Mouse (Mus musculus) forebrain, embryonic 16.5 days (tissue): ENCODE results near the gene Tbc1d9. TPM values are rescaled to one million over a fixed set of nuclear protein-coding genes. Genes with fewer than 3 reads are reported as not detected.

Experiments used
- ATAC-seq: fragments of 200-750 bp; cut with Nextera tagmentation; 2 replicates; pipeline ENCODE4 v1.8.0; 2017; ENCODE audit warnings: mild to moderate bottlenecking, moderate library complexity
- H3K27ac ChIP-seq: fragments of 300-500 bp; sonication (generic); 2 replicates; pipeline ENCODE4 v1.5.1; 2014; ENCODE audit warnings: low read length, control low read depth
- H3K27me3 ChIP-seq: fragments of 300-500 bp; sonication (generic); replicated peaks from 2 replicates; pipeline ENCODE4 v1.6.1; 2014; ENCODE audit warnings: low read length; ENCODE audit not compliant: control insufficient read depth, insufficient read depth
- H3K36me3 ChIP-seq: fragments of 300-500 bp; sonication (generic); 2 replicates; pipeline ENCODE4 v1.6.1; 2014; ENCODE audit not compliant: control insufficient read depth, insufficient read depth
- H3K4me1 ChIP-seq: fragments of 300-500 bp; sonication (generic); replicated peaks from 2 replicates; pipeline ENCODE4 v1.6.1; 2014; ENCODE audit warnings: low read length; ENCODE audit not compliant: control insufficient read depth, insufficient read depth
- H3K4me2 ChIP-seq: fragments of 300-500 bp; sonication (generic); 2 replicates; pipeline ENCODE4 v1.6.1; 2014; ENCODE audit warnings: mild to moderate bottlenecking, low read length, control low read depth
- H3K4me3 ChIP-seq: fragments of 300-500 bp; sonication (generic); replicated peaks from 2 replicates; pipeline ENCODE4 v1.5.1; 2014; ENCODE audit warnings: mild to moderate bottlenecking, low read length, control low read depth
- H3K9ac ChIP-seq: fragments of 300-500 bp; sonication (generic); replicated peaks from 2 replicates; pipeline ENCODE4 v1.6.1; 2014; ENCODE audit warnings: low read depth, low read length, control low read depth
- H3K9me3 ChIP-seq: fragments of 300-500 bp; sonication (generic); 2 replicates; pipeline ENCODE4 v1.6.1; 2016; ENCODE audit warnings: low read length; ENCODE audit not compliant: control insufficient read depth
- WGBS: fragments of 180-500 bp; shearing (Covaris S2); extraction: QIAGEN DNeasy Blood & Tissue Kit; methylation state at CpG from one replicate; pipeline ENCODE4 v1.1.7; 2014; 5-methylcytosine and 5-hydroxymethylcytosine counted together
- polyA plus RNA-seq: library from polyadenylated mRNA; unstranded; fragments of >200 nt; fragmentation: Nextera tagmentation; extraction: Ambion mirVana; gene quantifications from 2 replicates; pipeline ENCODE4 v1.2.1, GENCODE M21; 2015

Gene Tbc1d9
- polyA plus RNA-seq, 1 experiment from 2014 or later: 15.1 TPM

DNA sequence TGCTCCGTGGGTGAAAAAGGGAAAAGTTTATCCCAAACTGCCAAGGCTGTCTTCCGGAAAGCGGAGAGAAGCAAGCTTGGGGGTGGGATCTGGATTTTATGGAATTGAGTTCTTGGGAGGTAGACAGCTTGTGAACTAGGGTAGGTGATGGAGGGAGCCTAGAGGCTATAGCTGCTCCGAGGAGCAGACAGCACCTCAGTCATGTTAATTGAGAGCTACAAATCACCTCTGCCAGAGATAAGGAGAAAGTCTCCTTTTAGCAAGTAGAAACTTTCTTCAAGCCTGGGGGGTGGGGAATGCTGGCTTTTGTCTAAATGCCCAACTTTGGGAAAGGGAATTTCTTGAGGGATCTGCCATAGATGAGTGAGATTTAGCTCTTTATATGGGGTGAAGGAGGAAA is 10.0 kb upstream of the Tbc1d9 start:
- H3K9me3 ChIP-seq: no peaks in the 10 kb centered on the region
- H3K4me2 ChIP-seq: no peak overlapping the region
- no peaks in the 10 kb centered on the region for H3K4me1 ChIP-seq
- H3K4me3 ChIP-seq: no peak overlapping the region
- H3K36me3 ChIP-seq: no peaks in the 10 kb centered on the region
- no peaks in the 10 kb centered on the region for H3K27me3 ChIP-seq
- H3K9ac ChIP-seq: no peak overlapping the region
- H3K27ac ChIP-seq: no peak overlapping the region
- 50% methylated on average over 4 of the region's 4 CpGs for WGBS
- ATAC-seq: no peak

DNA sequence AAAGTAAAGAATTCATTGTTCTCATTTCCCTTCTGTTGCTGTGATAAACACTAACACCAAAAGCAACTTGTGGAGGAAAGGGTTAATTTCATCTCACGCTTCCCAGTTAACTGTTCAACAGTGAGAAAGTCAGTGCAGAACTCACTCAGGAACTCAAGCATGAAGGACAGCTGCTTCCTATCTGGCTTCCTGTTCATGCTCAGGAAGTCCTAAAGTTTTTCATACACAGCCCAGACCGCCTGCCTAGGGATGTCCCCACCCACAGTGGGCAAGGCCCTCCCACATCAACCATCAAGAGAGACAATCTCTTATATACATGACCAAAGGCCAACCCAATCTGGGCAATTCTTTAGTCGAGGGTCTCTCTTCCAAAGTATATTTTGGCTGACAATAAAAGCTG is 6.2 kb upstream of the Tbc1d9 start:
- H3K9me3 ChIP-seq: no peaks in the 10 kb centered on the region
- WGBS: 82% methylated on average over 3 of the region's 3 CpGs
- H3K9ac ChIP-seq: no peak overlapping the region
- H3K27me3 ChIP-seq: no peaks in the 10 kb centered on the region
- no peak overlapping the region for H3K4me3 ChIP-seq
- no peak overlapping the region for H3K4me2 ChIP-seq
- no peaks in the 10 kb centered on the region for H3K4me1 ChIP-seq
- H3K36me3 ChIP-seq: no peaks in the 10 kb centered on the region
- H3K27ac ChIP-seq: no peak overlapping the region
- ATAC-seq: no peak

DNA sequence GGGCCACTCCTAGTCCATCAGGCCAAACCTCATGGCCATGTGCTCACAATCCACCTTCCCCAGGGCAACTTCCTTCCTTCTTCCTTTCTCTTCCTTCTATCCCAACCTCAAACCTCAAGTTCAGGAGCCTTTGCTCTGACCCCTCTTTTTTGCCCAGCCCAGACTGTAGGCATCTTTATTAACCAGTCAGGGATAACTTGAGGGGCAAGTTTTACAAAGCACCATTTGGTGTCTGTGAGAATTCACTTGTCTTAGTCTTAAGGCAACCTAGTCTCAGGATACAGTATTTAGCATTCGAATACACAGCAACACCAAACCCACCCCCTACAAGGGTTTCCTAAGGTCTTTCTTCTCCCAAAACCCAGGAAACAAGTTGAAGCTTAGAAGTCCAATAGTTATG is 5.5 kb upstream of the Tbc1d9 start:
- ATAC-seq: no peak
- H3K36me3 ChIP-seq: no peaks in the 10 kb centered on the region
- no peaks in the 10 kb centered on the region for H3K27me3 ChIP-seq
- H3K4me3 ChIP-seq: no peak overlapping the region
- H3K9me3 ChIP-seq: no peaks in the 10 kb centered on the region
- H3K4me2 ChIP-seq: no peak overlapping the region
- no peak overlapping the region for H3K9ac ChIP-seq
- no peak overlapping the region for H3K27ac ChIP-seq
- WGBS: 66% methylated on average over 1 of the region's 1 CpGs
- H3K4me1 ChIP-seq: peaks cover 2% of the 10 kb centered on the region; the same call in 1 of the 2 replicates

DNA sequence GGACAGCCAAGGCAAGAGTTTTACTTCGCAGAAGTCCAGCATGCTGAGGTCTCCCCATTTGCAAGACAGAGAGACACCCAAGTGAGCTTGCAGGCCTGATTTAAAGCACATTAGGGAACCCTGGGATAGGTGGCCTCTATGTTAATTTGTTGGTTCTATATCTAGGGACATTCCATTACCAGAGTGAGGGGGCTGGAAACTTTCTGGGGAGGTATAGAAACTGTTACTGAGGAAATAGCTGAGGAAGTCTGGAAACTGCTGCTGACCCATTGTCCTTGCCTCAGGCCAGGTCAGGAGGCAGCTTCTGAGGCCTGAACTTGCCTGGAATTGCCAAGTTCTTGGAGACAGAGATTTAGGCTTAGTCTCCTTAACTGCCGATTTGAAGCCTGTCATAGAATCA is 4.5 kb upstream of the Tbc1d9 start:
- Histone ChIP-seq H3K27ac (no peak overlapping the region), H3K27me3 (no peaks in the 10 kb centered on the region), H3K9ac (no peak overlapping the region), H3K9me3 (no peaks in the 10 kb centered on the region), H3K4me3 (no peak overlapping the region), H3K4me1 (peaks cover 6% of the 10 kb centered on the region; the same call in 1 of the 2 replicates), H3K4me2 (no peak overlapping the region), H3K36me3 (no peaks in the 10 kb centered on the region)
- no peak for ATAC-seq
- 67% methylated on average over 2 of the region's 2 CpGs for WGBS

DNA sequence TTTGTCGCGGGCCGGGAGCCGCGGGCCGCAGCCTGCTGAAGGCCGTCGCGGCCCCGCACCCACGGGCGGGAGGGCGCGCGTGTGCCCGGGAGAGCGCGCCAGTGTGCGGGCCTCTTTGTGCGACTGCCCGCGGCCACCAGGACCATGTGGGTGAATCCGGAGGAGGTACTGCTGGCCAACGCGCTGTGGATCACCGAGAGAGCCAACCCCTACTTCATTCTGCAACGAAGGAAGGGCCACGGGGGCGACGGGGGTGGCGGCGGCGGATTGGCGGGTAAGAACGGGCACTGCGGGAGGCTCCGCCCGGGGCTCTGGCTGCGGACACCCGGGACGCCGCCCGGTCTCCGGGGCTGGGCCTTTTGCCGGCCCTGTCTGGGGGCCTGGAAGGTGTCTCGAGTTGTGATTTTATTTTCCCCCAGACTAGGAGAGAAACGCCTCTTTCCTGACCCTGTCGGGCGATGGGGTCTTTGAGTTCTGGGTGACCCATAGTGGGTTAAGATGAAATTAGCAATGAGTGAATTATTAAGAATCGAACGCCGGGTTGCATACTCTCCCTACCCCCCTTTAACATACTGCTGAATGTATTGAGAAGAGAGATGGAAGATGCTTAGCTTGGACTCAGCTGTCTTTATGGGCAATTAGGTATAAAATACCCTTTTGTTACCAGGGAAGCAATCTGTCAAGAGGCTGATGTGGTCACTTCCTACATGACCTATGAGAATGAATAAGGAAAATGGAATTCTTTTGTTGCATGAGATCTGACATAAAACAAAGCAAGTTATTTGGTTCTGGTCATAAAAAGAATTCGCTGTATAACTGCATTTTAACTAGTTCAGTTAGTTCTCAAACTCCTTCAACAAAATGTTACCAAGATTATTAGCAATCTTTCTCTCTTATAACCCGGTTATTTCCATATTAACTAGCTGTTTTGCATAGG is 1.0 kb downstream of the Tbc1d9 start, which contains the start of gene Gm10645:
Gene Gm10645 (minus strand): TSS at position 240 of the 937 bp plus-strand sequence.
- Histone ChIP-seq H3K4me2 (peak within 1 kb of the TSS; percentile 55), H3K27ac (peak within 1 kb of the TSS; percentile 90), H3K9ac (peak within 1 kb of the TSS; percentile 96), H3K4me1 (peaks cover 15% of the 10 kb centered on the region), H3K4me3 (peak within 1 kb of the TSS; percentile 91), H3K27me3 (no peaks in the 10 kb centered on the region), H3K36me3 (no peaks in the 10 kb centered on the region), H3K9me3 (no peaks in the 10 kb centered on the region)
- peak; percentile 69 for ATAC-seq
- 1% methylated on average over 52 of the region's 54 CpGs for WGBS

DNA sequence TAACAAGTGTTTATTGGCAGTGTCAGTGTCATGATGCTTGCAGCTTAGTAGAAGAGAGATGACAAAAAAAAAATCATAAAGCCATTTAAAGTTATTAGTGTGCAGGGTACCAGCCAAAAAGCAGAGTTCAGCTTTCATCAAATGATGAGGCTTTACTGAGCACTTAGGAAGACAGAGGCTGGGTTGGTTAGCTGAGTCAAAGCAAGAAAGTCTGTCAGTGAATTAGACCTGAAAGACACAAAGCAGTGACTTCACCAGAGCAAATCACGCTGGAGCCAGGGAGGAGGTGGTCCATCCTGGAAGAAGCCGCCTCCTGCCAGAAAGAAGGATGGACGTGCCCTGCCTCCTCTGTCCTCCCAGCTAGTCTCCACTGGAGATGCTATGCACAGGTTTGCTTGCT is 2.8 kb downstream of the Tbc1d9 start:
- Histone ChIP-seq H3K9ac (peak overlapping the region; percentile 27; the same call in 1 of the 2 replicates), H3K4me1 (peaks cover 15% of the 10 kb centered on the region), H3K9me3 (no peaks in the 10 kb centered on the region), H3K4me2 (peak overlapping the region; percentile 55), H3K27ac (no peak overlapping the region), H3K4me3 (peak overlapping the region; percentile 91), H3K27me3 (no peaks in the 10 kb centered on the region), H3K36me3 (no peaks in the 10 kb centered on the region)
- 48% methylated on average over 3 of the region's 3 CpGs for WGBS
- ATAC-seq: no peak

DNA sequence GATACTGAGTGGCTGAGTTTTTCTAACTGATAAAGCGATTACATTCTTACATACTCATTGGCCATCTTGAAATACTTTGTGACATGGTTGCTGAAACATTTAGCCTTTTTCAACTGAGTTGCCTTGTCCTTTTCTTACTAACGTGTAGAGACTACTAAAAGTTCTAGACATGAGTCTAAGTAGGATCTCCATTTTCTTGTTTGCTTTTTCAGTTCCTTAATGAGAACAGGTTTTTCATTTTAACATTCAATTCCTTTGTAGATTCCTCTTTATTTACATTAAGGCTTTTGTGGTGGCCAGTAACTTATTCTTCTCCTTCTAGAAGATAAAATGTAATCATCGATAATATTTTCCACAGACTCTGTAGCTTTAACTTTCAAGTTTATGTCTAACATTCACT is 4.0 kb downstream of the Tbc1d9 start:
- WGBS: 89% methylated on average over 3 of the region's 3 CpGs

DNA sequence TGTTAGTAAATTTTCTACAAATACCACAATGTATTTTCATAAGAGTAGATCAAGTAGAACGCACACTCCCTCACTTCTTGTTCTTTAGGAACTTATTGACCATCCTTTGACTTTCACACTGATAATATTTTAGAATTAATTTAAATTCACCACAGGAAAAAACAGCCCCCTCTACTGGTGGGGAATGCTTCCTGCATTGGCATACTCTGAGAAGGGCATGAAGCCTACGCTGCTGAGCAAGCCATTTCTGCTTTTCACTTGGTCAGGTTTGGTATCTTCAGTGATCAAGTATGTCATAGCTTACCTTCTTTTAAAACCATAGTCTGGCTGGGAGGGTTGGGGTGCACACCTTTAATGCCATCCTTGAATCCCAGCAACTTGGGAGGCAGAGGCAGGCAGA is 4.6 kb downstream of the Tbc1d9 start:
- Histone ChIP-seq H3K4me1 (peaks cover 12% of the 10 kb centered on the region), H3K4me2 (no peak overlapping the region), H3K4me3 (no peak overlapping the region), H3K27me3 (no peaks in the 10 kb centered on the region), H3K9me3 (no peaks in the 10 kb centered on the region), H3K36me3 (no peaks in the 10 kb centered on the region), H3K9ac (no peak overlapping the region), H3K27ac (no peak overlapping the region)
- ATAC-seq: no peak
- WGBS: 91% methylated on average over 2 of the region's 2 CpGs

More for the DNA sequence above, 4.0 kb downstream of the Tbc1d9 start:
- peaks cover 15% of the 10 kb centered on the region for H3K4me1 ChIP-seq
- H3K4me2 ChIP-seq: no peak overlapping the region
- no peaks in the 10 kb centered on the region for H3K27me3 ChIP-seq
- H3K36me3 ChIP-seq: no peaks in the 10 kb centered on the region
- H3K9me3 ChIP-seq: no peaks in the 10 kb centered on the region
- no peak for ATAC-seq
- no peak overlapping the region for H3K4me3 ChIP-seq
- H3K27ac ChIP-seq: no peak overlapping the region
- no peak overlapping the region for H3K9ac ChIP-seq

DNA sequence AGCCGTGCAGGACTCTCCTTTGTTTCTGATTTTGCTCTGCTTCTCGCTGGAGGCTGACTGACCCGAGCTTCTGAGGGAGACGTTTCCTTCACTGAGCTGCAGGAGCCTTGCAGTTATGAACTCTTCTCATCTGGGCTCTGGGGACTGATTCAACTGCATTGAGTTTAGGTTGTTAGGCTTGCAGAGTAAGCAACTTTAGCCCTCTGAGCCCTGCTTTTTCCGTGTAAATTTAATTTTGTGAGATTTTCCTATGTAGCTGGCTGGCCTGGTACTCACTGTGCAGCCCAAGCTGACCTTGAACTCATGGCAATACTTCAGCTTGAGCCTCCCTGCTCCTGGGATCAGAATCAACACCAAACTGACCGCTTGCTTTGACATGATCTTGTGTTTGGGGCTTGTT is 5.7 kb downstream of the Tbc1d9 start:
- H3K27me3 ChIP-seq: no peaks in the 10 kb centered on the region
- no peak for ATAC-seq
- 40% methylated on average over 6 of the region's 6 CpGs for WGBS
- no peaks in the 10 kb centered on the region for H3K9me3 ChIP-seq
- no peak overlapping the region for H3K4me2 ChIP-seq
- H3K27ac ChIP-seq: no peak overlapping the region
- H3K9ac ChIP-seq: no peak overlapping the region
- H3K4me3 ChIP-seq: no peak overlapping the region
- H3K36me3 ChIP-seq: no peaks in the 10 kb centered on the region
- H3K4me1 ChIP-seq: peaks cover 14% of the 10 kb centered on the region
